Mouse (Mus musculus) urinary bladder, adult 2 months (tissue): ENCODE measurements at regions not wholly inside any gene's neighbourhood (a gene's known extent, or its start where the extent isn't known, plus 50 kb on each side); places are given as distances from the start of the nearest gene placed in this dataset.
A peak's percentile ranks its signal among the peaks of the same experiment; 100 is the strongest.
"Not testable (repeated sequence)": the region's sequence is repeated elsewhere in the genome, so short reads cannot be mapped to it uniquely, and the experiment has no call there.

ENCODE experiments used
- DNase-seq: peaks from one replicate; pipeline ENCODE4 v3.0.0; 2022; ENCODE audit warnings: low spot score

DNA sequence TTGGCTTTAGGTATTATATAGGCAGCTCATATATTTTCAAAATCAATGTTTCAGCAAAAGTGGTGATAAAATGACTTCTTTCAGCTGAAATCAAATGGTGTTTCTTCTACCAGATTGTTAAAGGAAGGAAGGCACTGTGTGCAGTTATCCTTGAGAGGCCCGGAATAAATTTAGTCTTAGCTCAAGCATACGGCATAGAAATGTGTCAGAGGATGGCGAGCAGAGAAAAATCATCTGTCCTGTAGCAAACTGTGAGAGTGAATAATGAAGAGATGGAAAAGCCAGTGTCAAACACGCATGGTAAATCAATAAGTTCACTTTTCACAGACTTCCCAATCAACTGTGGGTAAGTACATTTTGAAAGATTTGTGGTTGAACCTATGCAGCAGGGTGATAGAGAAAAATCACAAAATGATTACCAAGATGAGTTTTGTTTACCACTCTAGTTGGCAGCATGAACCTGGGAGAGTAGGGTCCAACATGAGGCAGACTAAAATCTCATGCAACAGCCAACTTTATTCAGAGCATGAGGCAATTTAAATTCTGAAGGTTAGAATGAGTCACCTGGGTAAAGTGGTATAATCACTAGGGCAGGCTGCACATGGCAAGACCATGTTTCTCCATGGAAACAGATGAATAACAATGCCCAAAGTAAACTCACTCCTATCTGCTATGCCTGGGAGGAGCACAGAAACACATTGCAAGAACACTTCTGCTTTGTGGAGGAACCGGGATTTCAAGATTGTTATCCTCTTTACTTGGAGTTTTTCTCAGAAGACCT is 55.7 kb downstream of the AI429214 start:
- no peak for DNase-seq

DNA sequence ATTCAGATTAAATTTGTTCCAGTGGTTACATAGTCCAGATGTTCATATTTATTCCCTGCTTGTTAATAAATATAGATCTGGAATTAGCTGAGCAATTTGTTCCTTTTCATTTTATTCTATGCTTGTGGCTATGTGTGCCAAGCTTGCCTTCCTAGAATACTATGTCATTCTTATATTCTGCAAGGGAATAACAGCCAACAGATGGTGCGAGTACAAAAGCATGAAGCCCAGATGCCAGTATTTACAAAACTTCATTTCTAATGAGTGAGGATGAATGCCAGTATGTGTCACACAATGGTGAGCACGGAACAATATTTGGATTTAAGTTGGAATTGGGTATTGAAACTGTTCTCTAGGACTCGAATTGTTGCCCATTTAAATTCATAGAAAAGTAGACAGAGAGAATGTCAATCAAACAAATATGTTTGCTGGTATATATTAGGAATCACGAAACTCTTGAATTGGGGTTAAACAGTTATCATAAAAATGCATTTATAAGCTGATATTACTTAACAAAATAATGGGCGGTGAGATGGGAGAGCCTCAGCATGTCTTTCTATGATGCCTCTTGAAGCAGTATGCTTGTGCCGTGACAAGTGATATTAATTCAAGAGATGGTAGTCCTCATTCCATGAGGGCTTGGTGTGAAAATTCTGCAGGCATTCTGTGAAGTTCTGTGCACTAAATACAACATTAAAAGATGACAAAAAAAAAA is 56.7 kb downstream of the AI429214 start:
- DNase-seq = no peak

DNA sequence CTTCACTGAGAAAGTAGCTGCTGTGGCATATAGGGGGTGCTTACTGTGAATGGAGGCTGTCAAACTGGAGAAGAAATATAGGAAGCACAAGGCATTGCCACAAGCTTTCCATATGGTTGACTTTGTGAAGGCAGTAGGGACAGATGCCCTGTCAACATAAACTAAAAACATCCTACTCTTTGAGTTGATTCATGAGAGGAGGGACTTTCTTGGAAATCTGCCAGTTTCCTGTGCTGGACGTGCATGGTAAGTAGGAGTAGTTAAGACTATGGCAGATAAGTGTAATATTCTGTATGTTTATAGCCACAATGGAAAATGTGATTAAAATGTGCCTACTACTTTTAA is 57.3 kb downstream of the AI429214 start:
- DNase-seq = no peak

DNA sequence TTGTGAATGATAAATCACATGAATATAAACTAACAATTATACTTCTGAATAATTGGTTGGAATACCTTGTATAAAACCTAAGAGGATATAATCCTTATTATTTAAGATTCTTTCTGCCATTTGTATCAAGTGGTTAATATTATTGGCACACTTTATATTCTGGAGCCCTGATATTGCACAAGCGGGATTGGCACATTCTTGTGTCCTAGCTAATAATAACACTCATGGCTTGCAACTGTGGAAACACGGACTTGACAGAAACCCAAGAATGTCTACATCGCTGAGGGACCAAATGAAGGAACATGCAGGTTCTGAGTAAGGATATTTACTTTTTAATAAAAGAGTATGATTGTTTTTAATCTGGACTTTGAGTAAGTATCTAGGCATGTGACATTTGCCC is 63.0 kb downstream of the AI429214 start:
- DNase-seq = no peak

DNA sequence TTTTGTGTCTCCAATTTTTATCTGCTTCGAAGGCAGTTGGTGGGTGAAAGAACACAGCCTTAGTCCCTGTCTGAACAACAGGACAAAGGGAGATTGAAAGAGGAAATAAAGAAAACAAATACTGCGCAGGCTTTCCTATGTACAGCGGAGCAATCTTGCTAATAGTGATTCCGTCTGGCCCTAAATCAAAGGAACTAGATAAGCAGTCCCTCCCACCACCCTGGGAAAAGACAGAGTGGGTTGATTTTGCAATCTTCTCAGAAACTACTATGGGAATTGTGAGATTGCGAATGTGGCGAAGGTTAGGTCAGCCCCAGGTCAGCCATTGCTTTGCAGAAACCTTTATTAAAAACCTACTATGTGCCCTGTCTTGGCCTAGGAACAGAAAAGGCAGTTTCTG is 65.0 kb downstream of the AI429214 start:
- DNase-seq = no peak

DNA sequence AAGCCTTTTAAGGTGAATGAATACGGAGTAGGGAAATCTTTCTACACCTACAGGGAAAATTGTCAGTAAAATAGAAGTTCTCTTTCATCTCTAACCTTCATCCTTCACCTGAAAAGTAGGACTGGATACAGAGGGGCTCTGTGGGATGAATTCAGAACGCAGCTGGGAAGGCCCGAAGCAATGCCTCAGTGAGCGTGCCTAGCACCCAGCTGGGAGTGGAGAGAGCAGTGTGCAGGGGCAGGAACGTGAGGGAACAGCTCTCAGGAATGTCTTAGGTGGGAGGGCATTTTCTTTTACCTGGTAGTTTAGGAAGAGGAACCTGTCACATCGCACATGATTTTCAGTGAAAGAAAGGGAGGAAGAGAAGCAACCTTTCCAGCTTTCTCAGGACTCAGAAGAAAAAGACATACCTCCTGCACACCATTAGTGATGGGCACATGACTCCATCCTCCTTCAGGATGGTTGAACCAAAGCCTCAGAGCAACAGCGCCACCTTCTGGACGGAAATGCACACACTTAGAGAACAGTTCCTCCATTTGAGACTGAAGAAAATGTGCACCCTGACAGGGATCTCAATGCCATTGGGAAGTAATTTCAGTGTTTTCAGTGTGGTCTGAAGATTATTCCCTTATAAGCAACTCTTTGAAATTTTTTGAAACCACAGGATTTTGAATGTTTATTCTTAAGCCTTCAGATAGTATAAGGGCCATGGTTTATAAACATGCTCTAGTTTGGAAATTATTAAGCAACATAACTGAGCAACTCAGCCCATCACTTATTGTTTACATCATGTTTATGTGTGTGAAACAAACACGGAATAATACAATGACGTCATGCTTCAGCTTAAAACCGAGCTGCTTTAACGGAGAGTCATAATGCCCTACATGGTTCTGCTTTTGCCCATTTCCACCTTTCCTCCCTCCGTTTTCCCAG is 68.9 kb downstream of the AI429214 start:
- DNase-seq = peak; percentile 57

DNA sequence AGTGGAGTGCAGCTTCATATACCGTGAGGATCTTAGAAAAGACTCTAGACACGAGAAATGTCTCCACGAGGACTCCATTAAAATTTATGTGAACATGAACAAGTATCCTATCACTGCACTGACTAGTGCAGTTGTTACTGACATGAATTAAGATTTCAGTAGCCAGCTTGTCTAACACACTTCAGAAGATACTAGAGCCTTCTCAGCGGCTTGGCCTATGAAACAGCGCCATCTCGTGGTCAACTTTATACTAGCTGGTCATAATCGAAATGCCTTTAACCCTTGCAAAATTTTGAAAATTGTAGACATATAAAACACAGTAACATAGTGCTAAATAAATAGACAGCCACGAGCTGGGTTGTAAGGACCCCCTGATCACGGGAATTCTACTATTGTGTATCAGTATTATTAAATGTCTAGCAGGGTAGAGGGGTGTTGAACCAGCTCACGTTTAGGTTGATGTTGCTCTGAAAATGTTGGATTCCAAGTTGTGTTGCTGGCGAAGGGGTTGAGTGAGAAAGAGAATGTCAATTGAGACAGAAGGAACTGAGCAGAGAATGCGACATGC is 70.4 kb downstream of the AI429214 start:
- peak; percentile 36 for DNase-seq

DNA sequence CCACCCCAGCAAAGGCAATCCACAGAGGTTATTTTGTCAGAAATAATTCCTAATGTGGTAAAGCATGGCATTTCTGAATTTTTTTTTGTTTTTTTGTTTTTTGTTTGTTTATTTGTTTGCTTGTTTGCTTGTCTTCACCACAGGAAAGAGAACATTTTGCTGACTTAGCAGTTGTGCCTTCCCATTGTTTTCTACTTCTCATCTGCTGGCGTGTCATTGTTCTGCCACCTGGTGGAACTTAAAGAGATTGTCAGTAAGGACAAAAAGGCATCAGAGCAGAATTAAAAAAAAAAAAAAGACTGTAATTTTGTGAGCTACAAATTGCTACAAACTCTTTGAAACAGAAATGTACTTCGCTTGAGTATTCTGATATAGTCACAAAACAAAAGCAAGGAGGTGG is 79.5 kb downstream of the AI429214 start:
- DNase-seq = no peak

DNA sequence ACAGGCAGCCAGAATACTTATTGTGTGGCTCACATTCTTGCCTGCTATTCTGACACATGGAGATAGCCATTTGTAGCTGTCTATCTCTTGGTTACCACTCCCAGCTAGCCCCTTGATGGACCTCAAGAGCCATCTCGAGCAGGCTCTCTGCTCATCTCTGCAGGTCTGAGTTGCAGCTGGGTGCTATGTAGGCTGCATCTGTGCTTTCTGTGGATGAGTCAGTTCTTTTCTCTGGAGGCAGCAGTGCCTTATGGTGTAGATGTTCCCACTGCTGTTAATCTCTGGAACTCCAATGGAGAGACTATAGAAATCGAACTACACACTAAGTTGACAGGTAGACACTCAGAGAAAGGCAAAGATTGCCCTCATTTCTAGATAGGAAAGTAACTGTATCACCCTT is 106.3 kb downstream of the AI429214 start:
- no peak for DNase-seq

DNA sequence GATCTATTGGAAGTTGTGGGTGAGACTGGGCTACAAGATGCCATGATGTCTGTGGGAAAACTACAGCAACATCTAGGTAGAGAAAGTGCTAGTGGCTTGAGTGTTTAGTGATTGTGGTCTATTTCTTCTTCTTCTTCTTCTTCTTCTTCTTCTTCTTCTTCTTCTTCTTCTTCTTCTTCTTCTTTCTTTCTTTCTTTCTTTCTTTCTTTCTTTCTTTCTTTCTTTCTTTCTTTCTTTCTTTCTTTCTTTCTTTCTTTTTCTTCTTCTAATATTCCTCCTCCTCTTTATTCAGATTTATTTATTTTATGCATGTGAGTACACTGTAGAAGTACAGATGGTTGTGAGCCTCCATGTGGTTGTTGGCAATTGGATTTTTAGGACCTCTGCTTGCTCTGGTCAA is 119.0 kb downstream of the AI429214 start:
- DNase-seq = not testable (repeated sequence)

DNA sequence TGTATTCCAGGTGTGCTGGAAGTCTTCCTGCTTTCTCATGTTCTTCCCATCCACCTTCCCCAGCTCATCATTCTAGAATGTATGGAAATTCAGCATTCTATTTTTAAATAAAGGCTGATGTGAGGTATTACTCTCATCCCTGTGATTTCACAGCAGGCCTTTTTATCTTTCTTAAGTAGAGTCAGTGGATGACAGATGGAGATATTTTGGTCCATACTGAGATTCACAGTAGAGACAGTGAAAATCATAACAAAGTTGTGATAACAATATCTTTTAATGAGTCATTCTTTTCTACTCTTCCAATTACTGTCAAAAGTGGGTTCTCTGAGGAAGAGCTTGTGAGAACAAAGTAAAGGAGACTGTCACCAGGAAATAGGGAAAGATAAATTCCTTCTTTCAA is 132.4 kb downstream of the AI429214 start:
- no peak for DNase-seq

DNA sequence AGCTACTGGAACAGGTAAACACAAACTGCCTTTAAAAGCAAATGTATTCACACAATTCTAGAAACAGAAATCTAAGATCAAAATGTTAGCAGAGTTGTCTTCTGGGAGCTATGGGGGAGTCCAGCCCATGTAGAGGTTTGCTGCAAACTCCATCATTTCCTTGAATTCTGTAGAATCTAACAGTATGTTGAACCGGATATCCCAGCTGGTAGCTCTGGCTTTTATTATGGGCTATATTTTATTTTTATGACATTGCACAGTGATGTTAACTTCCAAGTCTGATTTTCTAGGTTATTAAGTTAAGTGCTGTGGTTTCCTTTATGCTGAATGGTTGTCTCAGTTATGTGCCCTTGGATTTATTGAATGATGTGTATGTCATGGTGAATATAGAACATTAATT is 136.3 kb downstream of the AI429214 start:
- no peak for DNase-seq

DNA sequence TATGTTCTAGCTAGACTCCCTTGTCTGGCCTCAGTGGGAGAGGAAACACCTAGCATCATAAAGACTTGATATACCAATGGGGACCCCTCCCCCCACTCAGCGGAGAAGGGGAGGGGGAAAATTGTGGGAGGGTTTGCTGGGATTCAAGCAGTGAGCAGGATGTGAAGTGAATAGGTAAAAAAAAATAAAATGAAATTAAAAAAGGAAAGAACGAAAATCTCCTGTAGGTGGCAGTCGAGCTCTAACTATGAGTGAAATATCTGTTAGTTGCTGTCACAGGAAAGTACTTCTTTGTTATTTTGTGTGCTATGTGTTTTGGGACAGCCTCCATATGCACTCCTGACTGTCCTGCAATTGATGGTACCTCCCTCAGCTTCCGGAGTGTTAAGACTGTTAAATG is 138.6 kb downstream of the AI429214 start:
- no peak for DNase-seq

DNA sequence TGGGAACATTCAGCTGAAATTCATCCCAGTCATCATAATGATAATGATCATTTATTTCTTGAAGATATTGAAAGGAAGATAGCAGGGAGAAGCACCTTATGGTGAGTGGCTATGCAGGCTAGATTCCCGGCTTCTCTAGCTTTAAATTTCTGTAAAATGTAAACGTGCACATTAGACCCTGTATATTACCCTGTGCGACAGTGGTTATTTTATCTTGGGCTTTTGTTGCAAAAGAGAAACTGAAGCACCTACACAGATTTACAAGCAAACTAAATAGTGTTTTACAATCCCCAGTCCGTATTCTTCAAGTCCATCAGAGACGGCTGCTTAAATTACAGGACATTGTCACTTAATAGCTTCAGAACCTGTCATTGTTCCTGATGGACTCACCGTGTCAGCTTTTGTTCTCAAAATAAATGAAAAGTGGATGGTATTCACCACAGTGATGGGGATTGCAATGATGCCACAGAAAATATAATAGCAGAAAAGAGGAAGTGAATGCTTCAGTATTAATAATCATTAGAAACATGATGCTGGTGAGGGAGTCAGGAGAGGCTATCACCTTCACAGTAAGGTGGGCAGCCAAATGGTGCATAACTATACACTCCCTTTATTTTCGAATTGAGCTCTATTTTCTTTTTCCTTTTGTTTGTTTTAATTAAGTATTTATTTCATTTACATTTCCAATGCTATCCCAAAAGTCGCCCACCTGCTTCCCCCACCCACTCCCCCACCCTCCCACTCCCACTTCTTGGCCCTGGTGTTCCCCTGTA is 141.0 kb downstream of the AI429214 start:
- DNase-seq = no peak

DNA sequence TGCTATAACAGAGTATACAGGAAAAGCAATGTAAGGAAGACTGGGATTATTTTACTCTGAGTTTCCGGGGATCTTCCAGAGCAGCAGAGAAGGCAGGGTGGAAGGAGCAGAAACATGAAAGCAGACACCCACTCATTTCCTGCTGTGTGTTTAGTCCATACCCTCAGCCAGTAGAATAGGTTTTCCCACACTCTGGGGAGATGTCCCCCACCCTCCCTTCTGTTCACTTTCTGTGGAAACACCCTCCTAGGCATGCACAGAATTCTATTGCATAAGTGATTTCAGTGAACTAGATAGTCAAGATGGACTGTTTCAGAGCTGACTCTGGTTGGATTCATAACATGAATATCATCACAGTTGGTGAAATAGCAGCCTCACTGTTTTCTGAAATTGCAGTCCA is 156.9 kb downstream of the AI429214 start:
- no peak for DNase-seq

DNA sequence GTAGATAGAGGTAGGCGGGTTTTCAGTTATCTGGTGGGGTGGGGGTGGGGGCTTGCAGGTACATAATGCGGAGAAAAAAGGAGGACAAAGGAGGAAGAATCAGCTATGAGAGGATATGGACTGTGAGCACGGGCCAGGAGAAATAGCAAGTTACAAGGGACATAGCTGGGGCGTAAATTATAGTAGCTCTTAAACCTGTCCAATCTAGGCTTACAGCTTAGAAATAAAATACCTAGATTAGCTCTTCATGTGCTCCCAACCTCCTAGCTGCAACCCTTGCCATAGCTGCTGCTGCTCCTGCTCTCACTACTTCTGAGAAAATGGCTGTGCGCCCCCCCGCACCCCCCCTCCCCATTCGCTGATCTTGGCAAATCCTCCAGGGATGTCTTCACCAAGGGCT is 161.0 kb downstream of the AI429214 start:
- no peak for DNase-seq

DNA sequence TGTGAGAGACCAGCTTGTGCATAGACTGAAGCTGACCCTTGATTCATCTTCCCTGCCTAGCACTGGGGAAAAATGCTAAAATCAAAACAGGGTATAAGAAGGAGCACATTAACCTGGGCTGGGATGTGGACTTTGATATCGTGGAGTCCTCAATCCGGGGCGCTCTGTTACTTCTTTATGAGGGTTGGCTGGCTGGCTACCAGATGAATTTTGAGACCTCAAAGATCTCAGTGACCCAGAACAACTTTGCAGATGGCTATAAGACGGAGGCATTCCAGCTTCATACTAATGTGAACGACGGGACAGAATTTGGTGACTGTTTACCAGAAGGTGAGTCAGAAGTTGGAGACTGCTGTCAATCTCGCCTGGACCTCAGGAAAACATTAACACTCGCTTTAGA is 161.5 kb downstream of the AI429214 start:
- DNase-seq = no peak

DNA sequence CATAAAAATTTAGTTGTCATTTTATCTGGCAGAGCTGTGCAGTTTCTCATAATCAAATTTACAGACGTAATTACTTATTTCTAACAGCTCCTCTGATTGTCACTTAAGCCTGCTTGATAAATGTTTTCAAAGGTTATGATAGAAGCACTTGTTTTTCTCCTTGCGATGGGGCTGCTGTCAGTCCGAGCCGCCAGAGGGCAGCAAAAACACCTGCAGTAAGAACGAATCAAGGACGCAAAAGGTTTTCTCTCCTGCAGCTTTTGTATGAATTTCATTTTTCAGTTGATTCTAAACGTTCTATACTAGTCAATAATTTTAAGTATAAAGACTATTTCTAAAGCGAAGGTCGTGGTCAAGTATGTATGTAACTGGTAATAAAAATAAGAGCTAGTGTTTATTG is 166.1 kb downstream of the AI429214 start:
- peak; percentile 22 for DNase-seq

DNA sequence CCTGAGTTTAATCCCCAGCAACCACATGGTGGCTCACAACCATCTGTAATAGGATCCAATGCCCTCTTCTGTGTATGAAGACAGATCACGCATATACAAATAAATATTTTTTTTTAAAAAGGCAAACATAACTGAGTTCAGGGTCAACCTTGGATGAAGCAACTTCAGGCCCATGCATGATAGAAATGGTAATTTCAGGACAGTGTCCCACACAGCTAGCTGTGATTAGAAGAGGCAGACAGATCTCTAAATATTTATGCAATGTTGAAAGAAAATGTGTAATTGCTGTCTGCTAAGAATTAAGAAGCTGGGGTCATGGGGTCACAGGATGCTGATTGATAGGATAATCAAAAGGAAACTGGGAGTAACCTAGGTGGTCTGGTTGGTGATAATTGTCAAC is 203.5 kb downstream of the AI429214 start:
- DNase-seq = no peak

DNA sequence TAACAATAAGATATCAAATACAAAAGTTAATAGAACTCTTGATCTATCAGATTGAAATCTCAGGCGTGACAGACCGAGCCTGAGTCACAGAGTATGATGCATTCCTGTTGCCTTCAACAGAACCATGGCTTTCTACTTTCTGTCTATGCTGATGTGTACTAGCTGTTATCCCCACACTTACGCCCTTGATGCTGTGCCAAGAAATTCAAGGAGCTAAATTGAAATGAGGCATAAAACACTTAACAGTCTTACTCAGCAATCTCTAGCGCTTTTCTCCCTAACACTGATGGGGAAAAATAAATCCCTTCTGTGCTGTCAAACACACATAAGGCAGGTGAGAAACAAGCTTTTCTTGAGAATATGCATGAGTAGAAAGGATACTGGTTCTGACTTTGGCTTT is 222.5 kb downstream of the AI429214 start:
- DNase-seq = no peak

DNA sequence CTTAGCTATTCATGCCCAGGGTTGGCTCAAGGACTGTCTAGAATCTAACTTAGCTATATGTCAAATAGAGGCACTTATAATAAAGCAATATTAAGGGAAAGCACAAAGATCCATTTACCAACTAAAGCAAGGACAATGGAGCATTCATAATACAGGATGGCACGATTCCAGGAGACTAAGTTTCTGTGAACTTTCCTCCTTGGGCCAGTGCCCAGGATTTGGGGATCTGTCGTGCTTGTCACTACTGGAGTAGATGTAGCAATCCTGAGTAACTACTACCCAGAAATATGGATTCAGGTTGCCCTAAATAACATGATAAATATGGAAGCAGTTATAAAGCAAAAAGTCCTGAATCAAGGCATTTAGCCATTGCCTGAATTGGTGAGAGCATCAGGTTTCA is 233.7 kb downstream of the AI429214 start:
- DNase-seq = no peak
